Mouse (Mus musculus): ENCODE measurements around the gene Krt8.

DNA sequence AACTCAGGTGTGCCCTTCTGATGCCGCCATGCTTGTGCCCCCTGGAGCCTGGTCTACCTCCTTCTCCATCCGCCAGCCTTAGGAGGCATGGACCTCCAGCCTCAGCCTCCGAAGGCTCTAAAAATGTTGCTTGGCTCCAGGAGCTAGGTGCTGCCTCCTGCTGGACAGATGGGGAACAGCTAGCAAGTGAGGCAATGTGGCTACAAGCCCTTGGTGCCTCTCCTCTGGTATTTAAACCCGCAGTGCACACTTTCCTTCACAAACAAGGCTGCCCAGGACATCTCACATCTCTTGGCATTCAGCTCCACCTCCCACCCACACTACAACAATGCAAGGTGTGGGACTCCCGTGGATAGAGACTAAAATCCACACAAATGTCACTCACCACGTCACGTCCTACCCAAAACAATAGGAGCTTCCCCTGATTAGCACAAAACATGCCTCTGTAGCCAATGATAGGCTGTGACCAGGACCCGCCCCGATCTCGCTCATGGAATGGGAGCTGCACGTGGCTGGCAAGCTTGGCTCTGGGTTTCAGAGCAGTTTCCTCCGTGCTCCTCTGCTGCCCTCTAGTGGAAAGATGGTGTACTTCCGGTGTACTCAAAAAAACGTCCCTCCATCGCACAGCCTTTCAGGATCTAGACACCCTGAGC is 20.2 kb downstream of the Krt8 start:
- TF ChIP-seq CTCF (IDR thresholded peaks at IDR 0.05; ENCODE audit: low read depth) (peak; percentile 97), EP300 (IDR thresholded peaks at IDR 0.05; ENCODE audit: low read depth) (peak; percentile 81; the same call in 1 of the 2 replicates)

Data from heart, postnatal 0 days (tissue).